ENCODE assay signal across 17 mouse cellular contexts in genomic region chr2:71736213-71736612, GRCm38 (mm10). TPM values are rescaled to one million over a fixed set of nuclear protein-coding genes. Genes with fewer than 3 reads are reported as not detected.
DNase-seq lines count a peak whose midpoint lies in the region; ATAC-seq and TF ChIP-seq lines count a peak whose summit lies in the region.
"Had no signal": no experiment of that assay in that cellular context is flagged by ENCODE, and none has a peak within 500 bp of the region (broad histone marks: within the 10 kb centered on the region; RNA-seq: fewer than 3 reads in every experiment).

No protein-coding gene starts in this region.

- no peak for TF ChIP-seq POLR2A in thymus, adult 2 months (IDR thresholded peaks at IDR 0.05; ENCODE audit: control insufficient read depth, extremely low read depth, insufficient read depth, low read length, poor library complexity)
- TF ChIP-seq POLR2A in MEL (IDR thresholded peaks at IDR 0.05; ENCODE audit: control insufficient read depth in 1 of 2, insufficient read depth in 1 of 2, low read depth in 1 of 2, low read length in 2 of 2, poor library complexity in 1 of 2), result no peak

- H3K9me3 ChIP-seq in intestine, postnatal 0 days (ENCODE audit: control insufficient read depth), result no peaks in the 10 kb centered on the region
- no peaks in the 10 kb centered on the region for H3K9me3 ChIP-seq in intestine, embryonic 15.5 days
- no peaks in the 10 kb centered on the region for H3K9me3 ChIP-seq in MEL (replicated peaks; ENCODE audit: insufficient read depth, low read length)
- H3K9me3 ChIP-seq: forebrain, embryonic 15.5 days; heart, embryonic 13.5 days had no signal

- H3K9ac ChIP-seq in intestine, postnatal 0 days (ENCODE audit: low read depth, low read length), result no peak overlapping the region
- no peak overlapping the region for H3K9ac ChIP-seq in intestine, embryonic 15.5 days
- no peak overlapping the region for H3K9ac ChIP-seq in MEL (ENCODE audit: control insufficient read depth, low read depth, low read length, poor library complexity, severe bottlenecking)
- H3K9ac ChIP-seq: forebrain, embryonic 15.5 days; heart, embryonic 13.5 days; limb, embryonic 13.5 days had no signal

- H3K36me3 ChIP-seq in intestine, postnatal 0 days (ENCODE audit: control insufficient read depth, insufficient read depth), result no peaks in the 10 kb centered on the region
- no peaks in the 10 kb centered on the region for H3K36me3 ChIP-seq in intestine, embryonic 15.5 days
- no peaks in the 10 kb centered on the region for H3K36me3 ChIP-seq in thymus, adult 2 months (ENCODE audit: control insufficient read depth, insufficient read depth, low read length)
- H3K36me3 ChIP-seq in MEL (ENCODE audit: control insufficient read depth in 1 of 2, insufficient read depth in 2 of 2, low read length in 2 of 2), result no peaks in the 10 kb centered on the region
- no peaks in the 10 kb centered on the region for H3K36me3 ChIP-seq in splenic B cell, adult 2 months (ENCODE audit: control insufficient read depth, insufficient read depth, low read length, poor library complexity, severe bottlenecking)
- H3K36me3 ChIP-seq: forebrain, embryonic 15.5 days; heart, embryonic 13.5 days; limb, embryonic 13.5 days had no signal

- H3K27me3 ChIP-seq in intestine, postnatal 0 days (replicated peaks; ENCODE audit: control insufficient read depth, insufficient read depth, low read length), result no peaks in the 10 kb centered on the region
- no peaks in the 10 kb centered on the region for H3K27me3 ChIP-seq in intestine, embryonic 15.5 days (replicated peaks)
- no peaks in the 10 kb centered on the region for H3K27me3 ChIP-seq in thymus, adult 2 months (ENCODE audit: control insufficient read depth, insufficient read depth, low read length)
- H3K27me3 ChIP-seq in MEL (ENCODE audit: control insufficient read depth in 1 of 2, insufficient read depth in 2 of 2, low read length in 2 of 2), result peaks cover 7% of the 10 kb centered on the region in 2 experiments; a peak in 3 of 4 replicates
- H3K27me3 ChIP-seq in splenic B cell, adult 2 months (ENCODE audit: control insufficient read depth, insufficient read depth, low read length, poor library complexity, severe bottlenecking), result no peaks in the 10 kb centered on the region
- H3K27me3 ChIP-seq: forebrain, embryonic 15.5 days; heart, embryonic 13.5 days; limb, embryonic 13.5 days had no signal

- H3K4me2 ChIP-seq in intestine, postnatal 0 days (replicated peaks; ENCODE audit: low read depth), result no peak overlapping the region
- H3K4me2 ChIP-seq in intestine, embryonic 15.5 days (replicated peaks), result no peak overlapping the region
- H3K4me2 ChIP-seq: forebrain, embryonic 15.5 days; heart, embryonic 13.5 days; limb, embryonic 13.5 days; midbrain, embryonic 11.5 days had no signal

- TF ChIP-seq EP300 in MEL (IDR thresholded peaks at IDR 0.05; ENCODE audit: low read depth in 1 of 2, low read length in 2 of 2), result no peak

- TF ChIP-seq CTCF in intestine, postnatal 0 days (IDR thresholded peaks at IDR 0.05; ENCODE audit: low read depth), result peak; percentile 45
- peak; percentile 55; the same call in 1 of the 2 replicates for TF ChIP-seq CTCF in thymus, adult 2 months (IDR thresholded peaks at IDR 0.05; ENCODE audit: borderline replicate concordance, control insufficient read depth, extremely low read depth, insufficient read depth, low read length, poor library complexity)
- peak in 2 of 3 experiments; percentile 45 to 57; a peak in 4 of 6 replicates for TF ChIP-seq CTCF in MEL (IDR thresholded peaks at IDR 0.05 in 2 of 3, conservative IDR thresholded peaks at IDR 0.05 in 1 of 3; ENCODE audit: control insufficient read depth in 1 of 3, insufficient read depth in 1 of 3, low read depth in 2 of 3, low read length in 3 of 3, poor library complexity in 1 of 3, severe bottlenecking in 1 of 3)

- peak; percentile 25 for TF ChIP-seq RAD21 in MEL (IDR thresholded peaks at IDR 0.05; ENCODE audit: low read depth, low read length)

- 97% methylated on average over 2 of the region's 2 CpGs for WGBS in intestine, postnatal 0 days
- WGBS in intestine, embryonic 15.5 days, result 91% methylated on average over 2 of the region's 2 CpGs
- 96% methylated on average over 2 of the region's 2 CpGs for WGBS in thymus, adult 2 months

- no peak for ATAC-seq in intestine, postnatal 0 days
- ATAC-seq in intestine, embryonic 15.5 days, result no peak
- no peak for ATAC-seq in erythroblast, adult 5-6 weeks (replicated peaks; ENCODE audit: low FRiP score, poor library complexity, severe bottlenecking)
- ATAC-seq: forebrain, embryonic 15.5 days had no signal

- H3K27ac ChIP-seq in intestine, postnatal 0 days (ENCODE audit: low read depth, low read length), result no peak overlapping the region
- H3K27ac ChIP-seq in intestine, embryonic 15.5 days, result no peak overlapping the region
- H3K27ac ChIP-seq in thymus, adult 2 months (ENCODE audit: control insufficient read depth, insufficient read depth, low read length), result no peak overlapping the region
- H3K27ac ChIP-seq in MEL (ENCODE audit: control insufficient read depth, low read depth, low read length), result no peak overlapping the region
- H3K27ac ChIP-seq: forebrain, embryonic 15.5 days; heart, embryonic 13.5 days; limb, embryonic 13.5 days had no signal

- H3K4me1 ChIP-seq in intestine, postnatal 0 days (replicated peaks; ENCODE audit: control insufficient read depth, insufficient read depth, low read length), result no peaks in the 10 kb centered on the region; the same call in 1 of the 2 replicates
- H3K4me1 ChIP-seq in intestine, embryonic 15.5 days (replicated peaks), result 0 out of 2 replicates have a peak, but pooled peaks cover 7% of the 10 kb centered on the region
- H3K4me1 ChIP-seq in thymus, adult 2 months (replicated peaks; ENCODE audit: control insufficient read depth, insufficient read depth, low read length), result peaks cover 17% of the 10 kb centered on the region
- H3K4me1 ChIP-seq in MEL (ENCODE audit: control insufficient read depth in 1 of 2, insufficient read depth in 2 of 2, low read length in 2 of 2), result no peaks in the 10 kb centered on the region
- H3K4me1 ChIP-seq: forebrain, embryonic 15.5 days had no signal

- no peaks in the 10 kb centered on the region for H3K79me2 ChIP-seq in MEL (ENCODE audit: control insufficient read depth, insufficient read depth, low read length, poor library complexity)

- no peak for DNase-seq in thymus, adult 2 months
- DNase-seq in thymus, postnatal 4 days, result no peak
- peak; percentile 21 for DNase-seq in MEL (ENCODE audit: low read depth, low spot score)
- peak; percentile 19 for DNase-seq in splenic B cell, adult 2 months (ENCODE audit: low read depth, low spot score)
- DNase-seq in yolk sac, embryonic 10.5 days (ENCODE audit: low spot score), result no peak
- DNase-seq: cerebellum, adult 11-12 months; gastrocnemius, postnatal 25 days; kidney, adult 18-20 months; lung, postnatal 14 days; right cerebral cortex, postnatal 25 days had no signal

- H3K4me3 ChIP-seq in intestine, postnatal 0 days (ENCODE audit: low read depth, low read length), result no peak overlapping the region
- no peak overlapping the region for H3K4me3 ChIP-seq in intestine, embryonic 15.5 days (replicated peaks)
- H3K4me3 ChIP-seq in thymus, adult 2 months (ENCODE audit: control insufficient read depth, insufficient read depth, low read length), result no peak overlapping the region
- no peak overlapping the region for H3K4me3 ChIP-seq in MEL (ENCODE audit: control insufficient read depth in 1 of 2, insufficient read depth in 1 of 2, low read depth in 2 of 2, low read length in 2 of 2)
- H3K4me3 ChIP-seq: forebrain, embryonic 15.5 days; heart, embryonic 13.5 days; limb, embryonic 13.5 days had no signal

TF ChIP-seq in MEL, 35 proteins besides CTCF, POLR2A, EP300 and RAD21:
- no peak for TF ChIP-seq HCFC1 (IDR thresholded peaks at IDR 0.05; ENCODE audit: low read depth, low read length)
- peak; percentile 54 for TF ChIP-seq SMC3 (IDR thresholded peaks at IDR 0.05; ENCODE audit: low read depth, low read length)
- TF ChIP-seq KAT2A (conservative IDR thresholded peaks at IDR 0.05; ENCODE audit: low read depth, low read length), result no peak
- no peak for TF ChIP-seq MYC (IDR thresholded peaks at IDR 0.05; ENCODE audit: low read depth, low read length)

RNA-seq across cellular contexts. Expression of gene Itga6, which starts 9.2 kb away (rescaled TPM):
- 32.1 and 36.9 TPM in 2 replicates for polyA plus RNA-seq in intestine, postnatal 0 days (2015; fragmentation: Nextera tagmentation; extraction: Ambion mirVana)
- polyA plus RNA-seq in intestine, embryonic 15.5 days (2015; fragmentation: Nextera tagmentation; extraction: Ambion mirVana), result 47.6 and 48.1 TPM in 2 replicates
- polyA plus RNA-seq in thymus, adult 2 months (2012; rRNA removed), result 38.2 and 38.8 TPM in 2 replicates
- 1.0 and 2.1 TPM in 2 replicates for total RNA-seq in MEL (2012; rRNA removed)
- 1 to 10 TPM in 1 of 2 experiments, not detected in 1; 2.7 TPM for polyA plus RNA-seq in MEL (2012; ENCODE audit: insufficient read depth in 1 of 2, insufficient read length in 2 of 2, low read depth in 1 of 2, low replicate concordance in 2 of 2, missing spikeins in 1 of 2)
- total RNA-seq in erythroblast, adult 5-6 weeks (2015; ENCODE audit: low replicate concordance), result 9.8 and 11.1 TPM in 2 replicates
- 6.6 and 10.0 TPM in 2 replicates for total RNA-seq in erythroblast, adult 5-6 weeks (2017; ENCODE audit: low replicate concordance)

Comparison
In these comparisons a context has a peak if more than half of its experiments do, and no peak if none do; other contexts are left out.
1. DNase-seq: peak in MEL (single experiment) and splenic B cell, adult 2 months (single experiment); none in thymus, adult 2 months (single experiment), thymus, postnatal 4 days (single experiment) and yolk sac, embryonic 10.5 days (single experiment).
2. Peak in every context shown above with its lines, with median percentiles within 50 percentile points of each other: CTCF ChIP-seq.